Mouse (Mus musculus) cerebellum, adult 2 months (tissue): ENCODE results near the gene Fan1. TPM values are rescaled to one million over a fixed set of nuclear protein-coding genes. Genes with fewer than 3 reads are reported as not detected.

Experiments
- DNase-seq, 2 experiments: peaks; one replicate each; pipeline ENCODE4 v3.0.0; 2021
- H3K27ac ChIP-seq: fragments of 200-500 bp; 2 replicates; pipeline ENCODE4 v1.5.1; 2012; ENCODE audit warnings: low read length, control low read depth, inconsistent platforms; ENCODE audit not compliant: insufficient read depth
- H3K27me3 ChIP-seq: fragments of 200-500 bp; 2 replicates; pipeline ENCODE4 v1.6.1; 2012; ENCODE audit warnings: inconsistent platforms, mild to moderate bottlenecking, low read length, moderate library complexity; ENCODE audit not compliant: control insufficient read depth, insufficient read depth
- H3K4me1 ChIP-seq: fragments of 200-500 bp; 2 replicates; pipeline ENCODE4 v1.6.1; 2011; ENCODE audit warnings: low read length; ENCODE audit not compliant: control insufficient read depth, insufficient read depth
- H3K4me3 ChIP-seq: fragments of 200-500 bp; replicated peaks from 2 replicates; pipeline ENCODE3; 2011; ENCODE audit warnings: mild to moderate bottlenecking, low read depth, low read length, control low read depth; ENCODE audit not compliant: insufficient read depth
- CTCF ChIP-seq: fragments of 200-500 bp; IDR thresholded peaks from 2 replicates; pipeline ENCODE4 v1.5.1; 2011; ENCODE audit warnings: low read depth, mild to moderate bottlenecking, control low read depth, low read length, moderate library complexity, borderline replicate concordance; ENCODE audit not compliant: insufficient read depth
- POLR2A ChIP-seq: fragments of 200-500 bp; IDR thresholded peaks from 2 replicates; pipeline ENCODE4 v1.6.1; 2011; ENCODE audit warnings: low read length, control low read depth, borderline replicate concordance; ENCODE audit not compliant: insufficient read depth
- WGBS: fragments of 180-500 bp; shearing (Covaris S2); methylation state at CpG from one replicate; pipeline ENCODE4 v1.1.7; 2018; 5-methylcytosine and 5-hydroxymethylcytosine counted together
- polyA plus RNA-seq: library from polyadenylated mRNA; depleted of rRNA; stranded (reverse); fragments of >200 nt; gene quantifications from 2 replicates; pipeline ENCODE4 v1.2.3, GENCODE M21; 2012

The Fan1 gene
- polyA plus RNA-seq, 1 experiment = 7.0 TPM

- WGBS = 84% methylated on average over 5 of the region's 5 CpGs
- H3K4me1 ChIP-seq = peaks cover 4% of the 10 kb centered on the region; the same call in 1 of the 2 replicates
- H3K27me3 ChIP-seq = no peaks in the 10 kb centered on the region
- no peak for TF ChIP-seq CTCF
- no peak for TF ChIP-seq POLR2A
- no peak overlapping the region for H3K27ac ChIP-seq
- DNase-seq = no peak
- no peak overlapping the region for H3K4me3 ChIP-seq
Measured at GRCm38 (mm10) chr7:64356661-64357060, 17.2 kb downstream of the Fan1 start.

- no peak for TF ChIP-seq POLR2A
- TF ChIP-seq CTCF = no peak
- Histone ChIP-seq H3K4me3 (no peak overlapping the region), H3K4me1 (peaks cover 14% of the 10 kb centered on the region), H3K27ac (no peak overlapping the region), H3K27me3 (no peaks in the 10 kb centered on the region)
- 51% methylated on average over 14 of the region's 14 CpGs for WGBS
- no peak for DNase-seq
Measured at GRCm38 (mm10) chr7:64354206-64354605, 19.7 kb downstream of the Fan1 start.

- Histone ChIP-seq H3K27me3 (no peaks in the 10 kb centered on the region), H3K4me3 (no peak overlapping the region), H3K27ac (peak overlapping the region; percentile 78; the same call in 1 of the 2 replicates), H3K4me1 (peaks cover 16% of the 10 kb centered on the region)
- peak; percentile 27; the same call in 1 of the 2 replicates for TF ChIP-seq POLR2A
- TF ChIP-seq CTCF = no peak
- WGBS = 7% methylated on average over 4 of the region's 4 CpGs
- peak; percentile 72 to 83 for DNase-seq
Measured at GRCm38 (mm10) chr7:64351087-64351486, 22.8 kb downstream of the Fan1 start.

DNA sequence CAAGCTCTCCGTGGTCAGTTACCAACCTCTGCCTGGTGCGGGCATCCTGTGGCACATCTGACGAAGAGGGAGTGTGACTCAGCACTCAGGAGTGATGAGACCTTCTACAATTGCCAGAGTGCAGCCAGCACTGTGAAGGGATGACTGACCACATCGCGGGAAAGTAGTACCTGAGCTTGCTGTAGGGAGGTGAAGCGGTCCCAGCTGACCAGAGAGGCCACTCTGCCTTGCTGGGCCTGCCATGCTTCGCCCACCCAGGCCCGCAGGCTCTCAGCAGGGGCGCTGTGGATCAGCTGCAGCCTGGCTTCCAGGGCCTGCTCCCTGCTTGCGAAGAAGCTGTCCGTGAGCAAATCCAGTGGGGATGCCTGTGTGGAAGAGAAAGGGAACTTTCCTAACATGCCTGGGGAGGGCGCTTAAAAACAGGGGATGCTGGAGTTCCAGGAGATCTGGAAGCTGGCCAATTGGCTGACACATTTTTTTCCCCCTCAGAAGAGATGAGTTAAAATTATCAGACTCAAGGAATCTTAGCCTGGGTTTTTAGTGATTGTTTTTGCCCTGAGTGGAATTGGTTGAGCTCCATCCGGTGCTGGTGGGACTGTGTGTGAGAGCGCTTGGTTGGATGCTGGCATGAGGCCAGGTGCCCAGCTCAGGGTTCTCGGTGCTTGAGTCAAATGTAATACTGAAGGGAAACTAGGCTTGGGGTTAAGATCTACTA, 24.6 kb downstream of the Fan1 start:
- DNase-seq = peak; percentile 32 to 45
- no peaks in the 10 kb centered on the region for H3K27me3 ChIP-seq
- no peak overlapping the region for H3K4me3 ChIP-seq
- H3K27ac ChIP-seq = no peak overlapping the region
- 44% methylated on average over 15 of the region's 15 CpGs for WGBS
- 0 out of 2 replicates have a peak, but pooled peaks have one; percentile 1 for TF ChIP-seq CTCF
- TF ChIP-seq POLR2A = no peak
- peaks cover 16% of the 10 kb centered on the region for H3K4me1 ChIP-seq

GRCm38 (mm10) chr7:64347813-64348212, 26.1 kb downstream of the Fan1 start:
- TF ChIP-seq CTCF (no peak), POLR2A (no peak)
- WGBS = 100% methylated on average over 1 of the region's 1 CpGs
- DNase-seq = no peak

DNA sequence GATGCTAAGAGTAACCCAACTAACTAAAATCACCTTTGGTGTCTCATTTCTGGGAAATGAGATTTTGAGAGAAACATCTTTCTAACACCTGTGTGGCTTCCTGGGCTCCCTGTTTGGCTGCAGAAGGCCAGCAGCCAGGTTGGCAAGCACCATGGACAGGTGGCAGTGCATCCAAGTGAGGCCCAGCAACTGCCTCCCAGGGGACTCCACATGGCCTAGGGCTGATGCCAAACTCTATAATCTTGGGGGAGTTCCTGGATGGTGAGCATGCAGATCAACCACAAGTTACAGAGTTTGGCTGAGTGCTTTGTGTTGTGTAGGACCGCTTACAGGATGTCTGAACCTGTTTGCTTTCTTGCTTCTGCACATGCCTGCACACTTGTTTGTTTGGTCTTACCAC, 41.2 kb downstream of the Fan1 start:
- H3K27me3 ChIP-seq = no peaks in the 10 kb centered on the region
- TF ChIP-seq POLR2A (no peak), CTCF (no peak)
- peak; percentile 46 to 54 for DNase-seq
- no peak overlapping the region for H3K4me3 ChIP-seq
- H3K4me1 ChIP-seq = peaks cover 18% of the 10 kb centered on the region
- WGBS = 66% methylated on average over 1 of the region's 1 CpGs
- H3K27ac ChIP-seq = no peak overlapping the region

More at GRCm38 (mm10) chr7:64347813-64348212, 26.1 kb downstream of the Fan1 start:
- no peaks in the 10 kb centered on the region for H3K27me3 ChIP-seq
- H3K4me1 ChIP-seq = peaks cover 16% of the 10 kb centered on the region
- no peak overlapping the region for H3K27ac ChIP-seq
- H3K4me3 ChIP-seq = no peak overlapping the region

DNA sequence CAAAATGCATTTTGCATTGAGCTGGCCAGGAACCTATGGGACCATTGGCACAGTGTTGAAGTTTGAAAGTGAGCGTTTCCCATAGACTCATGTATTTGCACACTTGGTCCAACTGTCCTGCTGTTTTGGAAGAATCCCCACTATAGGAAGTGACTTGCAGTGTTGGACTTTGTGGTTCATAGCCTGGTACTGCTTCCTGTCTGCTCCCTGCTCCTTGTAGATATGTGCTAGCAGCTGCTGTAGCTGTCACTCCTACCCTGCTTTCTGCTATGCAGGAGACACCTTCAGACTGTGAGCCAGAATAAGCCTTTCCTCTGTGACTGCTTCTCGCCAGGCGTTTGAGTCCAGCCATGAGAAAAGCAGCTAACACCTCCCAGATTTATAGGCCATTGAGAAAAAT, 42.6 kb downstream of the Fan1 start:
- TF ChIP-seq POLR2A (no peak), CTCF (no peak)
- H3K4me3 ChIP-seq = no peak overlapping the region
- 64% methylated on average over 3 of the region's 3 CpGs for WGBS

DNA sequence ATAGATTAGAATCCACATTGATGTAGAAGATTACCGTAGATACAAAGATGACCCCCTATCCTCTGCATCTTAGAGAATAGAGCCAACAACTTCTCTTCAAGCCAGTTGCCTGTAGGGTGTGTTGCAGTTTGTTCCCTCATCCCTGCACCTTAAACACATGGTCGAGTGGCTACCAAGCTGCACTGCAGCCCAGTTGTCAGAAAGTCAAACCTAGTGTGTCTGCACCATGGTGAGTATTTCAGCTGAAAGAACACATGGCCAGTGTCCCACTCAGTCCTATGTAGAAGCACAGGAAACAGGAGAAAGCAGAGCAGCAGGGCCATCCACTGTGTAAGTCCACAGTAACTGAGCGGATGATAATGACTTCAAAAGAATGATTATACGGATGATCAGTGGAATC, 46.4 kb downstream of the Fan1 start:
- WGBS = 82% methylated on average over 4 of the region's 4 CpGs
- no peak overlapping the region for H3K4me3 ChIP-seq
- H3K4me1 ChIP-seq = peaks cover 7% of the 10 kb centered on the region; the same call in 1 of the 2 replicates
- no peaks in the 10 kb centered on the region for H3K27me3 ChIP-seq
- no peak overlapping the region for H3K27ac ChIP-seq
- TF ChIP-seq POLR2A = no peak
- no peak for TF ChIP-seq CTCF
- DNase-seq = no peak

More for the DNA sequence above, 42.6 kb downstream of the Fan1 start:
- Histone ChIP-seq H3K27me3 (no peaks in the 10 kb centered on the region), H3K4me1 (peaks cover 18% of the 10 kb centered on the region), H3K27ac (no peak overlapping the region)
- no peak for DNase-seq
